ENCODE assay signal across 37 mouse cellular contexts in genomic region chr3:146704099-146704498, GRCm38 (mm10). TPM values are rescaled to one million over a fixed set of nuclear protein-coding genes. Genes with fewer than 3 reads are reported as not detected.
"Had no signal": no experiment of that assay in that cellular context is flagged by ENCODE, and none has a peak within 500 bp of the region (broad histone marks: within the 10 kb centered on the region; RNA-seq: fewer than 3 reads in every experiment).

No protein-coding gene starts in this region.

- H3K9me3 ChIP-seq: heart, embryonic 13.5 days; heart, embryonic 15.5 days; hindbrain, embryonic 13.5 days; hindbrain, embryonic 15.5 days; limb, embryonic 15.5 days; liver, embryonic 12.5 days had no signal

- H3K27ac ChIP-seq: heart, embryonic 13.5 days; heart, embryonic 15.5 days; hindbrain, embryonic 13.5 days; hindbrain, embryonic 15.5 days; hindbrain, postnatal 0 days; layer of hippocampus, adult 2 months; limb, embryonic 13.5 days; limb, embryonic 15.5 days; liver, embryonic 12.5 days; liver, embryonic 14.5 days had no signal

- H3K27me3 ChIP-seq: heart, embryonic 13.5 days; heart, embryonic 15.5 days; hindbrain, embryonic 13.5 days; hindbrain, embryonic 15.5 days; limb, embryonic 13.5 days; limb, embryonic 15.5 days; liver, embryonic 12.5 days had no signal

- H3K4me2 ChIP-seq: heart, embryonic 11.5 days; heart, embryonic 13.5 days; heart, embryonic 15.5 days; hindbrain, embryonic 13.5 days; hindbrain, embryonic 15.5 days; limb, embryonic 13.5 days; limb, embryonic 15.5 days; liver, embryonic 12.5 days had no signal

- ATAC-seq: hindbrain, postnatal 0 days; liver, embryonic 12.5 days had no signal

- H3K4me1 ChIP-seq: hindbrain, embryonic 15.5 days; limb, embryonic 15.5 days had no signal

- DNase-seq: gastrocnemius, postnatal 14 days; gastrocnemius, postnatal 36 days; heart, adult 18-20 months; heart, postnatal 14 days; heart, postnatal 36 days; kidney, adult 18-20 months; kidney, adult 8-10 months; kidney, postnatal 10 days; kidney, postnatal 25 days; kidney, postnatal 4 days; left cerebral cortex, postnatal 4 days had no signal

- H3K36me3 ChIP-seq: heart, embryonic 13.5 days; heart, embryonic 15.5 days; hindbrain, embryonic 13.5 days; hindbrain, embryonic 15.5 days; limb, embryonic 13.5 days; limb, embryonic 15.5 days; liver, embryonic 12.5 days had no signal

- H3K4me3 ChIP-seq: heart, embryonic 13.5 days; heart, embryonic 15.5 days; hindbrain, embryonic 13.5 days; hindbrain, embryonic 15.5 days; layer of hippocampus, adult 2 months; limb, embryonic 13.5 days; limb, embryonic 15.5 days; liver, embryonic 12.5 days had no signal

- H3K9ac ChIP-seq: heart, embryonic 13.5 days; heart, embryonic 15.5 days; hindbrain, embryonic 13.5 days; hindbrain, embryonic 15.5 days; limb, embryonic 13.5 days; limb, embryonic 15.5 days; liver, embryonic 12.5 days; liver, embryonic 14.5 days had no signal

RNA-seq across cellular contexts. Expression of gene Samd13, which starts 18.7 kb away (rescaled TPM):
- total RNA-seq: layer of hippocampus, postnatal 25 days; liver, adult 2 months had no signal
- polyA plus RNA-seq: liver, adult 2 months had no signal

RNA-seq across cellular contexts. Expression of gene 4930503B20Rik, which starts 53.0 kb away (rescaled TPM):
- total RNA-seq: gastrocnemius, adult 8-10 months; gastrocnemius, postnatal 14 days; gastrocnemius, postnatal 36 days; heart, adult 18-20 months; heart, postnatal 36 days; hematopoietic stem cell, adult 5-6 weeks; hindbrain, postnatal 0 days; layer of hippocampus, adult 2 months; layer of hippocampus, postnatal 10 days; layer of hippocampus, postnatal 25 days; left cerebral cortex, adult 18-20 months; left cerebral cortex, adult 8-10 months; left cerebral cortex, postnatal 10 days; liver, adult 2 months had no signal
- polyA plus RNA-seq: frontal cortex, adult 2 months; heart, embryonic 11.5 days; heart, embryonic 13.5 days; heart, postnatal 0 days; hindbrain, embryonic 11.5 days; hindbrain, embryonic 13.5 days; hindbrain, embryonic 15.5 days; hindbrain, postnatal 0 days; intestine, embryonic 14.5 days; kidney, embryonic 14.5 days; limb, embryonic 11.5 days; limb, embryonic 13.5 days; limb, embryonic 15.5 days; liver, adult 2 months; liver, embryonic 12.5 days; liver, embryonic 14.5 days; liver, embryonic 16.5 days had no signal
